Mouse (Mus musculus): ENCODE results near the gene Rgs16. TPM values are rescaled to one million over a fixed set of nuclear protein-coding genes. Genes with fewer than 3 reads are reported as not detected.

Gene Rgs16
- polyA plus RNA-seq, 2 experiments from 2014 or later = 5.6 to 27.5 TPM

GRCm38 (mm10) chr1:153721565-153722310 is 18.4 kb upstream of the Rgs16 start:
- ATAC-seq = no peak

GRCm38 (mm10) chr1:153723426-153723825 is 16.7 kb upstream of the Rgs16 start:
- peak; percentile 95 for ATAC-seq

- ATAC-seq = no peak
Observed at GRCm38 (mm10) chr1:153726636-153727035, 13.5 kb upstream of the Rgs16 start.

GRCm38 (mm10) chr1:153729806-153730205 is 10.3 kb upstream of the Rgs16 start:
- no peak for ATAC-seq

- ATAC-seq = no peak
Observed at GRCm38 (mm10) chr1:153730671-153731070, 9.5 kb upstream of the Rgs16 start.

GRCm38 (mm10) chr1:153733181-153733580 is 7.0 kb upstream of the Rgs16 start:
- no peak for ATAC-seq

GRCm38 (mm10) chr1:153734866-153735265 is 5.3 kb upstream of the Rgs16 start:
- ATAC-seq = no peak

- no peak for ATAC-seq
Observed at GRCm38 (mm10) chr1:153736096-153736495, 4.1 kb upstream of the Rgs16 start.

- ATAC-seq = no peak
Observed at GRCm38 (mm10) chr1:153737101-153738085, 2.8 kb upstream of the Rgs16 start.

GRCm38 (mm10) chr1:153739437-153740015 is 623 bp upstream of the Rgs16 start:
- peak; percentile 12 for ATAC-seq

GRCm38 (mm10) chr1:153740775-153741400 is 739 bp downstream of the Rgs16 start:
- no peak for ATAC-seq

- ATAC-seq = no peak
Observed at GRCm38 (mm10) chr1:153741551-153742316, 1.6 kb downstream of the Rgs16 start.

- ATAC-seq = no peak
Observed at GRCm38 (mm10) chr1:153742374-153743155, 2.4 kb downstream of the Rgs16 start.

GRCm38 (mm10) chr1:153746119-153746670 is 6.0 kb downstream of the Rgs16 start:
- no peak for ATAC-seq

- ATAC-seq = peak; percentile 16
Observed at GRCm38 (mm10) chr1:153746728-153747127, 6.6 kb downstream of the Rgs16 start.

- no peak for ATAC-seq
Observed at GRCm38 (mm10) chr1:153747861-153748530, 7.8 kb downstream of the Rgs16 start.

GRCm38 (mm10) chr1:153748549-153748948 is 8.4 kb downstream of the Rgs16 start:
- peak; percentile 16 for ATAC-seq

- peak; percentile 50 for ATAC-seq
Observed at GRCm38 (mm10) chr1:153749211-153749801, 9.2 kb downstream of the Rgs16 start, which contains the start of gene Rnasel. Rnasel (plus strand) TSS chr1:153749426.

- ATAC-seq = no peak
Observed at GRCm38 (mm10) chr1:153750054-153750453, 9.9 kb downstream of the Rgs16 start.

Measured in activated CD4-positive, CD25-positive, alpha-beta regulatory T cell, adult 4 months (primary cell).